Comparison of ENCODE assay signal across 31 mouse cellular contexts in the genomic region with DNA sequence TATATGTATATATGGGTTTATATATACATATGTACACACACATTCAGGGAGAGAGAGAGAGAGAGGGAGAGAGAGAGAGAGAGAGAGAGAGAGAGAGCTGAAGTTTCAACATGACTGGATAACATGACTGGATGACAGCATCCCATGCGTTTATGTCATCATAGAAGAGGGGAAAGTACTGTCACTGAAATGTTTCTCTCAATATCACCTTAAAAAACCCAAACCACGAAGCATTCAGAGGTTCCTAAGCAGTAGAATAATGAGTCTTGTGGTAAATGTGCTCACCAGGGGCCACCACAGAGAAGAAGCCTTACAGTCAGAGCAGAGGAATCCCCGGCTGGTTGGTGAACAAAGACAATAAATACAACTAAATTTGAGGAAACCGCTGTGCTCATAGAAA.
"Had no signal": no experiment of that assay in that cellular context is flagged by ENCODE, and none has a peak within 500 bp of the region (broad histone marks: within the 10 kb centered on the region; RNA-seq: fewer than 3 reads in every experiment).

No protein-coding gene starts in this region.

- H3K27me3 ChIP-seq: heart, embryonic 12.5 days; heart, embryonic 15.5 days; hindbrain, embryonic 12.5 days; hindbrain, embryonic 13.5 days; hindbrain, embryonic 15.5 days; intestine, embryonic 15.5 days had no signal

- H3K9ac ChIP-seq: heart, embryonic 12.5 days; heart, embryonic 13.5 days; heart, embryonic 15.5 days; hindbrain, embryonic 12.5 days; hindbrain, embryonic 13.5 days; hindbrain, embryonic 14.5 days; hindbrain, embryonic 15.5 days; intestine, embryonic 15.5 days; kidney, embryonic 15.5 days had no signal

- DNase-seq: heart, postnatal 10 days; heart, postnatal 14 days; heart, postnatal 36 days; heart, postnatal 4 days; kidney, adult 11 months; kidney, adult 18-20 months; kidney, adult 2 months; kidney, adult 8-10 months; kidney, adult 9 months; kidney, postnatal 10 days; kidney, postnatal 14 days; kidney, postnatal 25 days; kidney, postnatal 36 days; kidney, postnatal 4 days; layer of hippocampus, adult 9-11 months; layer of hippocampus, postnatal 36 days had no signal

- H3K4me2 ChIP-seq: heart, embryonic 11.5 days; heart, embryonic 12.5 days; heart, embryonic 13.5 days; heart, embryonic 15.5 days; hindbrain, embryonic 12.5 days; hindbrain, embryonic 13.5 days; hindbrain, embryonic 14.5 days; hindbrain, embryonic 15.5 days; intestine, embryonic 15.5 days; kidney, embryonic 15.5 days had no signal

- H3K36me3 ChIP-seq: heart, embryonic 12.5 days; heart, embryonic 13.5 days; heart, embryonic 15.5 days; hindbrain, embryonic 10.5 days; hindbrain, embryonic 12.5 days; hindbrain, embryonic 13.5 days; hindbrain, embryonic 15.5 days; intestine, embryonic 15.5 days; kidney, embryonic 15.5 days had no signal

- H3K27ac ChIP-seq: heart, embryonic 13.5 days; heart, embryonic 15.5 days; hindbrain, embryonic 10.5 days; hindbrain, embryonic 12.5 days; hindbrain, embryonic 13.5 days; hindbrain, embryonic 14.5 days; hindbrain, embryonic 15.5 days; hindbrain, postnatal 0 days; intestine, embryonic 15.5 days; kidney, embryonic 15.5 days; kidney, postnatal 0 days; layer of hippocampus, adult 2 months; left cerebral cortex, adult 2 months had no signal

- H3K4me1 ChIP-seq: heart, embryonic 12.5 days; heart, embryonic 13.5 days; heart, embryonic 15.5 days; hindbrain, embryonic 10.5 days; hindbrain, embryonic 12.5 days; hindbrain, embryonic 13.5 days; hindbrain, embryonic 15.5 days; intestine, embryonic 15.5 days; kidney, embryonic 15.5 days had no signal

- H3K9me3 ChIP-seq: heart, embryonic 12.5 days; heart, embryonic 13.5 days; heart, embryonic 15.5 days; hindbrain, embryonic 10.5 days; hindbrain, embryonic 12.5 days; hindbrain, embryonic 13.5 days; hindbrain, embryonic 15.5 days; intestine, embryonic 15.5 days; kidney, embryonic 15.5 days had no signal

- H3K4me3 ChIP-seq: heart, embryonic 12.5 days; heart, embryonic 13.5 days; heart, embryonic 15.5 days; hindbrain, embryonic 10.5 days; hindbrain, embryonic 12.5 days; hindbrain, embryonic 13.5 days; hindbrain, embryonic 15.5 days; intestine, embryonic 15.5 days; kidney, embryonic 15.5 days; layer of hippocampus, adult 2 months; left cerebral cortex, adult 2 months had no signal
